Mouse (Mus musculus): ENCODE measurements around the gene Dctn1. TPM values are rescaled to one million over a fixed set of nuclear protein-coding genes. Genes with fewer than 3 reads are reported as not detected.

The Dctn1 gene
- total RNA-seq (2021), result 100 to 1,000 TPM; 127 to 132 TPM
- long read RNA-seq, experiment 1, full-length matches to known transcripts, result 68 of 147 reads
- long read RNA-seq, experiment 1, partial matches to known transcripts, result 57 of 147 reads
- long read RNA-seq, experiment 1, other reads (novel, unspliced or antisense), result 22 of 147 reads
- long read RNA-seq, experiment 2, full-length matches to known transcripts, result 29 of 57 reads
- long read RNA-seq, experiment 2, partial matches to known transcripts, result 15 of 57 reads
- long read RNA-seq, experiment 2, other reads (novel, unspliced or antisense), result 13 of 57 reads

DNA sequence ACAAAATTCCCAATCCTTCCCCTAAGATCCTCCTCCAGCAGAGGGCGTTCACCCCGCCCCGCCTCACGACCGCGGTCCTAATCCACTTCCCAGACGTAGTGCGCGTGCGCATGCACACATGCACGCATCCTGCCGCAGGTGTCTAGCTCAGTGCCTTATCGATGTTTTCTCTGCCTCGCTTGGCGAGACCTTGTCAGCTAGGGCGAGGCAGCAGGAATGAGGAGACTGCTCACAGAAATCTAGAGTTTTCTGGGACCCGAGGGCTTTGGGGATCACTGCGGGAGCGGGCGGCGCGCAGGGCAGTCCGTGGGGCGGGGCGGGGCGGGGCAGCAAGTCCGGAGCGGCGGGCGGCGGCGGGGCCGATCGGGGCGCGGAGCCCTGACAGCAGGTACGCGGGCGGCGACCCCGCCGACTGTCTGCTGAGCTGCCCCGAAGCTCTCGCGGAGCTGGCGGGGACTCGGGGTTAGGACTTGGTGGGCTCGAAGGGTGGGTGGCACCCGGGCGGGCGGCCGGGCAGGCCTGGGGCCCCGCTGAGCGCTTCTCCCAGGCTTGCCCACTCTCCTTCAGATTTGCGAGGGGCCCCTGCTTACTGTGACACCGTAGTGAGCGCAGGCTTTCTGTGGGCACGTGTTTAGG is at the start of gene Dctn1:
Gene Dctn1 (plus strand): TSS at position 314 of the 636 bp plus-strand sequence.
- DNase-seq, result peak; percentile 96 to 97

DNA sequence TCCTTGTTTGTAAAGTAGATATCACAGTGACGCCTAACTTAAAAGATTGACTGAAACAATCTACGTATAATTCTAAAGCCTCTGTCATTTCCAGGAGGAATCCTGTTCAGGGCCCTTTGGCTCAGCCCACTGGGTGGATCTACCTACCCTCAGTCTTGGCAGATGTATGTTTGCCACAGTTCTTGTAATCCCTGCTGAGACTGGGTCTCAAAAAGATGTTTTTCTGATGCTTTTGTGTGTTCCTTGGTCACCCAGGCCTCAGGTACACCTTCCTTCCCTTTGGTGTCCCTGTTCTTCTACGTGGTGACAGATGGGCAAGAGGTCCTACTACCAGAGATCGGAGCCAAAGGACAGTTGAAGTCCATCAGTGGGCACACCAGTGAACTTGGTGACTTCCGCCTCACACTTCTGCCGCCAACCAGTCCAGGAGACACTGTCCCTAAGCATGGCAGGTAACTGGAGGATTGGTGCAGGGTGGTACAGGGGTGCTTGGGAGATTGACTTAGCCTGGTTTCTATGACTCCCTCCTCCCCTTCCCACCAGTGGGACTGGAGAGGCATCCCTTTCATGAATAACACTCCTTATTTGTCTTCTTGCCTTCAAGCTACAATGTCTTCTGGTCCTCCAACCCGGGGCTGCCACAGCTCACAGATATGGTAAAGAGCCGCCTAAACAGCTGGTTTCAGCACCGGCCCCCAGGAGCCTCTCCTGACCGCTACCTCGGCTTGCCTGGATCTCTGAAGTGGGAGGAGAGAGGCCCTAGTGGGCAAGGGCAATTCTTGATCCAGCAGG is 49.2 kb upstream of the Dctn1 start:
- no peak for DNase-seq

DNA sequence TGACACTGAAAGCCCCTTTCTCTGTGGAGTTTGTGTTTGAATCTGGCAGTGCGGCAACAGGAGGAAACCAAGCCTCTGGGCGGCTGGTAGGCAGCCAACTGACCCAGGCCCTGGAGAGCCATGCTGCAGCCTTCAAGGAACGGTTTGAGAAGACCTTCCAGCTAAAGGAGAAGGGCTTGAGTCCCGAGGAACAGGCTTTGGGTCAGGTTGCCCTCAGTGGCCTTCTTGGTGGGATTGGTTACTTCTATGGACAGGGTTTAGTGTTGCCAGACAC is 48.6 kb upstream of the Dctn1 start:
- no peak for DNase-seq

- peak in 1 of 2 experiments; percentile 63 for DNase-seq
These were observed 48.1 kb upstream of the Dctn1 start for GRCm38 (mm10) chr6:83117616-83118015.

GRCm38 (mm10) chr6:83118369-83118768 is 47.4 kb upstream of the Dctn1 start:
- DNase-seq, result no peak

DNA sequence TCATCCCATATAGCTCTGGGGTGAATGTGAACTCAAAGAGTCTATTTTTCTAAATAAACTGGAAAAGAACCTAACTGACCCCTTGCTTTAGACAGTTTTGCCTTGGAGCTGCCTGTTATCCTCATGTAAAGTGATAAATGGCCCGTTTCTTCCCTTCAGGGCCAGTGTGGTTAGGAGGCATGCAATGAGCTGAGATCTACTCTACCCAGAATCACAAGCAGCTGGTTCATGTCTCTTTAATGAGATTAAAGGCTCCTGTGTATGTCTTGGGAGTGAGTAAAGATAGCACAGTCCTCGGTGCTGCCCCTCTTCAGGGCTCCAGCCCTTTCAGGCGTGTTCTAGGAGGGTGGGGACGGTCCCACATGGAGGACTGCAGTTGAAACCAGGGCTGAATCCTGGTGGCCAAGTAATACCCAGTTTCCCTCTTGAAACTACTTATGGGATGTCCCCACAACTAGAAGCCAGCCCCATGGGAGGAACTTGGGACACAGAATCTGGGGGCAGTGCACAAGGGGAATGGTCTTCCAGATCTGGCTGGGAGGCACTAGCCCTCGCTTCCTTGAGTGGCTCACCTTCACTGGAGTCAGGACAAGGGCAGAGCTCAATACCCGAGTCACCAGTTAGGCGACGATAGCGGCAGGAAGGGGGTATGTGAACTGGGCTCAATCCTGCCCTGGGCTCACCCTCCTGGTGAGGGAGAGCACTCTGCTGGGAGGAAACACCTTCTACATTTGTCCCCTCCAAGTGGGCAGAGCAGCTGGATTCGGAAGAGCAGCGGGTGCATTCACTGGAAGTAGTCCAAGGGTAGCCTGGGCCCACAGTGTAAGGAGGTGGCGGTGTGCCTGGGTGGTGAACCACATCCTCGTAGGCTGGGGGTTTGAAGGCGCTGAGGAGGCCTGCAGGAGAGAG is 46.6 kb upstream of the Dctn1 start:
- peak in 1 of 2 experiments; percentile 17 for DNase-seq

GRCm38 (mm10) chr6:83119734-83120051 is 46.0 kb upstream of the Dctn1 start:
- DNase-seq, result peak in 1 of 2 experiments; percentile 62

- peak; percentile 94 for DNase-seq
These were observed 44.5 kb upstream of the Dctn1 start, which contains the start of gene Wbp1 for GRCm38 (mm10) chr6:83120930-83121862. Gene Wbp1, minus strand, starts transcription at chr6:83121559.

GRCm38 (mm10) chr6:83121863-83122710 is 43.6 kb upstream of the Dctn1 start:
- DNase-seq, result peak in 1 of 2 experiments; percentile 12

- DNase-seq, result no peak
These were observed 42.8 kb upstream of the Dctn1 start for GRCm38 (mm10) chr6:83122961-83123360.

DNA sequence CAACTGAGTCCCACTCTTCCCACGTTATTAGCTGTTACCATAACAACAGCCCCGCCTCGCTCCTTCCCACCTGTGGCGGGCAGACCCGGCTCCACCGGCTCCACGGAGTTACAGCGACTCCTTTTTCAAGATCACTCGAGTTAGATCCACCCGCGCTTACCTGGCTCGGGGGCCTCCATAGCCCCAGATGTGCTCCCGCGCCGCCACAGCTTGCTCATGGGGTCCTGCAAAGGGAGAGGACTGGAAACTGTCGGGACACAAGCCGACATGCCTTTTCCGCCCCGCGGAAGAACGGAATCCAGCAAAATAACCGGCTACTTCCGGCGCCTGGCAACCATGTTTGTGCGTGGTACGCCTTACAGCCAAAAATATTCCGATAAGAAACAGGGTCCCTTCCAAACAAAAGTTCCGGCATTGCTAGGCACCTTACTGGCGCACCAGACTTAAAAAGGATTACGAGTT is 40.8 kb upstream of the Dctn1 start:
- DNase-seq, result peak; percentile 93

- no peak for DNase-seq
These were observed 40.4 kb upstream of the Dctn1 start, which contains the start of gene Ino80b for GRCm38 (mm10) chr6:83125331-83125730. Gene Ino80b, minus strand, starts transcription at chr6:83125431.

- no peak for DNase-seq
These were observed 38.3 kb upstream of the Dctn1 start for GRCm38 (mm10) chr6:83127419-83127818.

GRCm38 (mm10) chr6:83131469-83132034 is 34.2 kb upstream of the Dctn1 start:
- DNase-seq, result no peak

DNA sequence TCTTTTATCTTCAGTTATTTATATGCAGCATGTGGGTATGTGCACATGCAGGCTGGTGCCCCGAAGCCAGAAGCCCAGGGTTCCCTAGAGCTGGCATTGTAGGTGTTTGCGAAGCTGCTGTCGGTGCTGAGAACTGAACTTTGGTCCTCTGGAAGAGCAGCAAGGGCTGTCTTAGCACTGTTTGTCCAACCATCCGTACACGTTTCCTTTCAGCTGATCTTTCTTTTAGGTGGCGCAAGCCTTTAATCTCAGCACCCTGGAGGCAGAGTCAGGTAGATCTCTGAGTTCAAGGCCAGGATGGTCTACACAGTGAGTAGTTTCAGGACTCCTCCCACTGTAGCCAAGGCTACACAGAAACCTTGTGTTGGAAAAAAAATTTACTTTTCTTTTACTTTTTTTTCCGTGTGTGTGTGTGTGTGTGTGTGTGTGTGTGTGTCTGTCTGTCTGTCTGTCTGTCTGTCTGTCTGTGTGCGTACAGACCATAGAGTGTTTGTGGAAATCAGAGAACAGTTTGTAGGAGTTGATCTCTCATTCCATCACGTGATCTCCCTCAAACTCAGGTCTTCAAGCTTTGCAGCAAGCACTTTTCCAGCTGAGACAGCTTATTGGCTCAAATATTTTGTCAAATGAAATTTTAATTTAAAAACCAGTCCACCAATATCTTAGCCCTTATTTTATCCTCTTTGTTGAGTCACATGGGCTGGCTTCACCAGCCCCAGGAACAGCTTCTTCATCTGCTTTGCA is 33.4 kb upstream of the Dctn1 start:
- no peak for DNase-seq

- no peak for DNase-seq
These were observed 31.5 kb upstream of the Dctn1 start for GRCm38 (mm10) chr6:83134226-83134625.

GRCm38 (mm10) chr6:83134951-83135513 is 30.7 kb upstream of the Dctn1 start, which contains the start of gene Rtkn:
Gene Rtkn, plus strand, starts transcription at chr6:83135463.
- no peak for DNase-seq

GRCm38 (mm10) chr6:83135571-83136161 is 30.1 kb upstream of the Dctn1 start:
- DNase-seq, result peak in 1 of 2 experiments; percentile 56

Measured in adrenal gland, postnatal 36 days (tissue).